In the genomic region with DNA sequence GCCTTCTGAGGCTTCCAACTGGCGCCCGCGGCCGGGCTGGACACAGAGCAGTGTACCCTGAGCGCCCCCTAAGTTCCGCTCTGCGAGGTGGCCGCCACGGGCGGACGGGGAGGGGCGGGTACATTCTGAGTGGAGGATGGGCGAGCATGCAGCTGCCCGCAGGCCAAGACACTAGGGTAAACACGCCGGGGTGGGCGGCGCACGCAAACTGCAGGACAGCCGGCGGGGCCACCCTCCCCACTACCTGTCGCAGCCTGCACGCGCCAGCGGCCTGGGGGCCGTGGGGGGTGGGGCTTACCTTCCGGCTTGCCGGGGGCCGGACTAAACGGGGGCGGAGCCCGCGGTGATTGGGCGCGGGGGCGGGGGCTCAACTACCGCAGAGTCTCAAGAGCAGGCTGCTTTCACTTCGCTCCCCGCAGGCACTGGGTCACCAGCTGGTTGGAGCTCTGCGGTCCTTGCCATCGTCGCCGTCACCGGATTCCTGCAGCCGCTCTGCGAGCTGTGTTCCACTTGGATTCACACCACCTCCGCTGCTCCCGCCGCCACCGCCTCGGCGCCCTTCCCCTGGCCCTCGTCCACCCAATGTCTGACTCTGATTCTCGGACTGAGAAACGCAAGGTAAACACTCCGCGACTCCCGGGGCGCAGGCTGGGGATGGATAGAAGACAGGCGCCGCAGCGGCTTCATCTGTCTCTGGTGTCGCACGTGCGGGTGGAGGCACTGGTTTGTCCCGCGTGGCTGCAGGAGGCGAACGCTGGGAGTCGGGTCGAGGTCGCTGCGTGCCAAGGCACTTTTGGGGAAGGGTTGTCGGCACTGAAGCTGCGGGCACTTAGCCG, we compare ENCODE assay signal across 8 mouse cellular contexts. TPM values are rescaled to one million over a fixed set of nuclear protein-coding genes. Genes with fewer than 3 reads are reported as not detected.
A peak's percentile ranks its signal among the peaks of the same experiment; 100 is the strongest.
DNase-seq lines count a peak whose midpoint lies in the region; ATAC-seq lines count a peak whose summit lies in the region.

A gene (plus strand): TSS at position 404 of the 836 bp plus-strand sequence.

- peak within 1 kb of the TSS; percentile 99 for H3K4me2 ChIP-seq in hindbrain, embryonic 15.5 days

- H3K4me1 ChIP-seq in hindbrain, embryonic 15.5 days (replicated peaks) = peaks cover 52% of the 10 kb centered on the region

- WGBS in hindbrain, embryonic 15.5 days = under 1% methylated on average over 76 of the region's 76 CpGs

- peak; percentile 97 for DNase-seq in ZHBTc4 (ENCODE audit: low read depth, low spot score)
- peak; percentile 87 to 89 for DNase-seq in cerebellum, postnatal 4 days (ENCODE audit: low spot score in 2 of 2)
- peak; percentile 97 for DNase-seq in gastrocnemius, adult 18-20 months (ENCODE audit: low spot score)
- peak; percentile 77 for DNase-seq in left cerebral cortex, adult 11 months (ENCODE audit: low spot score)
- DNase-seq in lung, postnatal 36 days = peak; percentile 98
- DNase-seq in retina, embryonic 14.5 days (ENCODE audit: low spot score) = peak; percentile 96
- peak; percentile 99 for DNase-seq in thymus, postnatal 4 days

- peak within 1 kb of the TSS; percentile 81 for H3K27ac ChIP-seq in hindbrain, embryonic 15.5 days (replicated peaks)

- ATAC-seq in hindbrain, embryonic 15.5 days (ENCODE audit: low FRiP score, low read depth) = peak; percentile 87

- H3K9ac ChIP-seq in hindbrain, embryonic 15.5 days = peak within 1 kb of the TSS; percentile 68

- H3K9me3 ChIP-seq in hindbrain, embryonic 15.5 days = no peaks in the 10 kb centered on the region

- H3K36me3 ChIP-seq in hindbrain, embryonic 15.5 days = no peaks in the 10 kb centered on the region

- H3K27me3 ChIP-seq in hindbrain, embryonic 15.5 days = peaks cover 27% of the 10 kb centered on the region

- peak within 1 kb of the TSS; percentile 83 for H3K4me3 ChIP-seq in hindbrain, embryonic 15.5 days

RNA-seq across cellular contexts. Expression of the gene that starts here (rescaled TPM):
- total RNA-seq in gastrocnemius, adult 18-20 months (2021) = 1 to 10 TPM; 5.4 to 9.9 TPM
- 12.7 and 13.4 TPM in 2 replicates for polyA plus RNA-seq in hindbrain, embryonic 15.5 days (2015; fragmentation: Nextera tagmentation; extraction: Ambion mirVana)

Comparison
In these comparisons a context has a peak if more than half of its experiments do, and no peak if none do; other contexts are left out.
1. Peak in every context shown above with its lines: DNase-seq, ATAC-seq, H3K4me3 ChIP-seq and H3K27ac ChIP-seq.